Mouse (Mus musculus) ES-E14 (cell line): ENCODE data around the gene Fgf7.

ENCODE experiments used
- CHD2 ChIP-seq: IDR thresholded peaks from 2 replicates; pipeline ENCODE4 v1.6.1; 2014; ENCODE audit warnings: mild to moderate bottlenecking, low read depth, low read length, inconsistent platforms
- HCFC1 ChIP-seq: IDR thresholded peaks from 2 replicates; pipeline ENCODE4 v1.6.1; 2012; ENCODE audit warnings: low read length, inconsistent platforms, borderline replicate concordance; ENCODE audit not compliant: insufficient read depth
- MAFK ChIP-seq: IDR thresholded peaks from 2 replicates; pipeline ENCODE4 v1.6.1; 2014; ENCODE audit warnings: mild to moderate bottlenecking, low read depth, low read length, inconsistent platforms; ENCODE audit not compliant: insufficient read depth
- ZC3H11A ChIP-seq: IDR thresholded peaks from 2 replicates; pipeline ENCODE4 v1.6.1; 2012; ENCODE audit warnings: low read depth, mild to moderate bottlenecking, inconsistent platforms, low read length, borderline replicate concordance
- ZNF384 ChIP-seq: IDR thresholded peaks from 2 replicates; pipeline ENCODE4 v1.6.1; 2012; ENCODE audit warnings: low read depth, low read length, inconsistent platforms

DNA sequence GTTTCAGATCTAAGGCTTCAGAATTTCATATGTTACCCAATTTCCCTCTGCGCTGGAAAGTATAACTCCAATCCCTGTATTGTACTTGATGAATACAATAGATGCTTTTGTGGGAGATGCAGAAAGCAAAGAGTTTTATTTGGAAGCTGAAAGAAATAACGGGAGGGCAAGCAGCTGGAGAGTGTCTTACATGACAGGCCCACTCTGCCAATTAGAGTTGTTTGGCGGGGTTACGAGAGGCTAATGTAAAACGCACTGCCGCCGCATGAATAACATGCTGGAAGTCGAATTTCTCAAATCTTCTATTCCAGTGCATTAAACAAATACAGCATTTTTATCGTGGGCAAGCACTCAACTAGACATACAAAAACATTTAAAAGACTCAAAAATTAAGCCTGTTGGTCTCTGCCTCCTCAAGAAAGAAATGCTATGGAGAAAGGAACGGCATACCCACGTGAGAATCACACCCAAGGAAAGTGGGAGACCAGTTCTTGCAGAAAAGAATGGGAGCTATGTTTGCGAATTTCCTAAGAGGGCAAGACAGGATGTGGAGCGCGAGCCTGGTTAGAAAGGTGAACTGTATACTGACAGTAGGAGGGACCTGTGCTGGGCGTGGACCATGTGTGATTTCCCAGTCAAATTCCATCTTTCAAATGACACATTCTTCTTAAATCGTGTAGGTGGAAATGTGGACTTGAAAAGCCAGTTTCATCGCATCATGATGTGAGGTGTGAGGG lies 26.7 kb downstream of the Fgf7 start:
- TF ChIP-seq ZC3H11A: no peak
- no peak for TF ChIP-seq MAFK
- no peak for TF ChIP-seq ZNF384
- no peak for TF ChIP-seq HCFC1
- TF ChIP-seq CHD2: no peak
